Mouse (Mus musculus): ENCODE measurements around the gene Phxr2. TPM values are rescaled to one million over a fixed set of nuclear protein-coding genes. Genes with fewer than 3 reads are reported as not detected.

Gene Phxr2
- polyA plus RNA-seq, 1 experiment from 2014 or later = not detected

DNA sequence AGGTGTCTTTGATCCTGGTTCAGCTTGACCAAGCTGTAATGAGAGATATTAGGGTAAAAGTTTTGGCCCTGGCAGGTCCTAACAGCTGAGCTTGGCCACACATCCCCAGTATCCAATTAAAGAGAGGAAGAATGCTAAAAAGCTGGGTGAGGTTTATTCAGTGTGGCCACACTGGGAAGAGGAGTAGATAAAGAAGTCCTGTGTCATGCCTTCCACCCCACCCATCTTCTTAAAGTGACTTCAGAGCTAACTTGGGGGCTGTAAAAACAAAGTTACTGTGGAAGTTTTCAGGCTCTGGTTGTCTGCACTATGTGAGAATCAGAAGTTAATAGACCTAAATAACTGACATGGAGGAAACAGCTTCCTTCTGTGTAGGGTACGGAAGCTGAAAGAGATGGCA lies 25.5 kb upstream of the Phxr2 start:
- 97% methylated on average over 1 of the region's 1 CpGs for WGBS
- no peak for DNase-seq (ENCODE audit: low spot score)
- H3K9me3 ChIP-seq (replicated peaks; ENCODE audit: control insufficient read depth, low read length) = no peaks in the 10 kb centered on the region
- ATAC-seq (replicated peaks; ENCODE audit: insufficient number of reproducible peaks, low FRiP score, low TSS enrichment, low read depth) = no peak
- H3K27ac ChIP-seq (replicated peaks; ENCODE audit: low read depth, low read length) = no peak overlapping the region
- no peaks in the 10 kb centered on the region for H3K36me3 ChIP-seq (replicated peaks; ENCODE audit: control insufficient read depth, insufficient read depth, low read depth, low read length)
- H3K9ac ChIP-seq (replicated peaks; ENCODE audit: low read length) = no peak overlapping the region
- no peaks in the 10 kb centered on the region for H3K4me1 ChIP-seq (ENCODE audit: control insufficient read depth, insufficient read depth, low read length)
- H3K4me3 ChIP-seq (ENCODE audit: low read depth, low read length) = no peak overlapping the region
- H3K4me2 ChIP-seq (ENCODE audit: low read depth, low read length) = no peak overlapping the region
- H3K27me3 ChIP-seq (ENCODE audit: control insufficient read depth, insufficient read depth, low read length) = no peaks in the 10 kb centered on the region

DNA sequence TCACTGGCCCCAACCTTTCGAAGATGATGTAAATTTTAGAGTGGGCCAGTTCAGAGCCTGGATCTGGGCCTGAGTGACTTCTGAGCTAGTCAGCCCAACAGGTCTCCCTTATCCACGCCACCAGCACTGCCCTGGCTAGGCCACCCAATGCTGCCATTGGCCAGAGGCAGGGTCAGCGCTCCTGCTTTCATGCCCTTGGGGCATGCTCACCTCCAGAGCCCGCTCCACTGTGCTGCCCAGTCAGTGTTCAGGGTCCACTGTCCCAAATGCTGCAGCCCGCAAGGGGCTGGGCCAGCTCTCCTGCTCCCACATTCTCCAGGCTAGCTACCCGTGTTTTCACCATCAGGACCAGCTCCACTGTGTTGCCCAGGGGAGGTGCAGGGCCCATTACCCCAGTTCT lies 23.9 kb upstream of the Phxr2 start:
- DNase-seq (ENCODE audit: low spot score) (no peak), ATAC-seq (replicated peaks; ENCODE audit: insufficient number of reproducible peaks, low FRiP score, low TSS enrichment, low read depth) (no peak)
- H3K9me3 ChIP-seq (replicated peaks; ENCODE audit: control insufficient read depth, low read length) = no peaks in the 10 kb centered on the region
- H3K36me3 ChIP-seq (replicated peaks; ENCODE audit: control insufficient read depth, insufficient read depth, low read depth, low read length) = no peaks in the 10 kb centered on the region
- no peaks in the 10 kb centered on the region for H3K4me1 ChIP-seq (ENCODE audit: control insufficient read depth, insufficient read depth, low read length)
- 90% methylated on average over 6 of the region's 6 CpGs for WGBS
- H3K27me3 ChIP-seq (ENCODE audit: control insufficient read depth, insufficient read depth, low read length) = no peaks in the 10 kb centered on the region
- no peak overlapping the region for H3K4me2 ChIP-seq (ENCODE audit: low read depth, low read length)
- no peak overlapping the region for H3K27ac ChIP-seq (replicated peaks; ENCODE audit: low read depth, low read length)
- H3K9ac ChIP-seq (replicated peaks; ENCODE audit: low read length) = no peak overlapping the region
- no peak overlapping the region for H3K4me3 ChIP-seq (ENCODE audit: low read depth, low read length)

DNA sequence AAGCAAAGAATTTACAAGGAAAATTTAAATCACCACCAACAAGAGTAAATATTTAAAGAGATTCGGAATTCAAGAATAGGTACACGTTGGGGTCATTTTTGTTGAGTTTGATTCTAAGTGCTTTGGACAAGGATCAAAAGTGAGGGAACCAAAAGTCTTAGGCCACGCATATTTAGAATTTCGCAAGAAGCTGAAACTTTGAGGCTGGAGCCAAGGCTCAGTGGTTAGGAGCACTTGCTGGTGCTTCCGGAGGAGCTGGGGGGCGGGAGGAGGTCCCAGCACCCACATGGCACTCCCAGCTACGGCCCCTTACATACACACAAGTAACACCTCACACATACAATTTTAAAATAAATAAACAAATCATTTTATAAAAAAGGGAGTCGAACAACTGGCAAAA lies 20.5 kb upstream of the Phxr2 start:
- H3K4me3 ChIP-seq (ENCODE audit: low read depth, low read length) = no peak overlapping the region
- no peak overlapping the region for H3K9ac ChIP-seq (replicated peaks; ENCODE audit: low read length)
- H3K36me3 ChIP-seq (replicated peaks; ENCODE audit: control insufficient read depth, insufficient read depth, low read depth, low read length) = no peaks in the 10 kb centered on the region
- no peaks in the 10 kb centered on the region for H3K4me1 ChIP-seq (ENCODE audit: control insufficient read depth, insufficient read depth, low read length)
- H3K4me2 ChIP-seq (ENCODE audit: low read depth, low read length) = no peak overlapping the region
- 93% methylated on average over 8 of the region's 8 CpGs for WGBS
- DNase-seq (ENCODE audit: low spot score) = no peak
- H3K9me3 ChIP-seq (replicated peaks; ENCODE audit: control insufficient read depth, low read length) = no peaks in the 10 kb centered on the region
- H3K27me3 ChIP-seq (ENCODE audit: control insufficient read depth, insufficient read depth, low read length) = no peaks in the 10 kb centered on the region
- no peak for ATAC-seq (replicated peaks; ENCODE audit: insufficient number of reproducible peaks, low FRiP score, low TSS enrichment, low read depth)
- H3K27ac ChIP-seq (replicated peaks; ENCODE audit: low read depth, low read length) = no peak overlapping the region

DNA sequence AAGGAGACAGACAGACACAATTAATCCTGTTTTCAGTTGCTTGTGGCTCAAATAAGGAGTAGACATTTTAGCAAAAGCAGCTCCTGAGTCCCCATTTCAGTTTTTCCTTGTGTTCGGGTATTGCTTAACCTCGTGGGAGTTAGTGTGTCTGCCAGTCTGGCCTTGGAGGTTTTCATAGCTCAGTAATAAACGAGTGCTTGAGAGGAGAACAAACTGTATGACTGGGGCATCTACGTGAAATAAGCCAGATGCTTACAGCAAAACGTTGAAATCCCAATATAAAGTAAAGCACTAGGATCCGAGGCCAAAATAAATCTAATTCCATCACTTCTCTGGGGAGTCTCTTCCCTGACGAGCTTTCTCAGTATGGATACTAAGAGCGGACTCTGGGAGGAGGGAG lies 19.5 kb upstream of the Phxr2 start:
- no peaks in the 10 kb centered on the region for H3K9me3 ChIP-seq (replicated peaks; ENCODE audit: control insufficient read depth, low read length)
- no peak overlapping the region for H3K9ac ChIP-seq (replicated peaks; ENCODE audit: low read length)
- no peak overlapping the region for H3K4me3 ChIP-seq (ENCODE audit: low read depth, low read length)
- no peaks in the 10 kb centered on the region for H3K27me3 ChIP-seq (ENCODE audit: control insufficient read depth, insufficient read depth, low read length)
- H3K4me2 ChIP-seq (ENCODE audit: low read depth, low read length) = no peak overlapping the region
- WGBS = 80% methylated on average over 8 of the region's 8 CpGs
- H3K4me1 ChIP-seq (ENCODE audit: control insufficient read depth, insufficient read depth, low read length) = no peaks in the 10 kb centered on the region
- no peak for ATAC-seq (replicated peaks; ENCODE audit: insufficient number of reproducible peaks, low FRiP score, low TSS enrichment, low read depth)
- no peak for DNase-seq (ENCODE audit: low spot score)
- no peak overlapping the region for H3K27ac ChIP-seq (replicated peaks; ENCODE audit: low read depth, low read length)
- no peaks in the 10 kb centered on the region for H3K36me3 ChIP-seq (replicated peaks; ENCODE audit: control insufficient read depth, insufficient read depth, low read depth, low read length)

DNA sequence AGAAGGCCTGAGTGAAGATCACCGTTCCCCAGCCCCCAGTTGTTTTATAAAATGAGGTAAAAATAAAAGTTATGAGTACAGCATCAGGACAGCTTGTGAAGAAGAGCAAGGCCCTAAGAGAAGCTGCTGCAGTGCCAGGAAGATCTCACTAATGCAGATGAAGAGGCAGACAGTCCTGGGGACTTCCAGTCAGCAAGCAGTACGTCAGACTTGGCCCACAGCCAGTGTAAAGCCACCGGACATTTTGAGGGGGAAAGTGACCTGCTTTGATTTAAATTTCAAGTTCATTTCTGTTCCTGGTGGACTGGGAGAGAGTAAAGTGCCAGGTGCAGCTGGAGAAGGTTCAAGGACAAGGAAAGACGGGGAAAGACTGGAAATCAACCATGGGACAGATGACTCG lies 10.2 kb upstream of the Phxr2 start:
- Histone ChIP-seq H3K27ac (replicated peaks; ENCODE audit: low read depth, low read length) (no peak overlapping the region), H3K36me3 (replicated peaks; ENCODE audit: control insufficient read depth, insufficient read depth, low read depth, low read length) (no peaks in the 10 kb centered on the region), H3K4me1 (ENCODE audit: control insufficient read depth, insufficient read depth, low read length) (no peaks in the 10 kb centered on the region), H3K9me3 (replicated peaks; ENCODE audit: control insufficient read depth, low read length) (no peaks in the 10 kb centered on the region), H3K4me3 (ENCODE audit: low read depth, low read length) (no peak overlapping the region), H3K9ac (replicated peaks; ENCODE audit: low read length) (no peak overlapping the region), H3K4me2 (ENCODE audit: low read depth, low read length) (no peak overlapping the region), H3K27me3 (ENCODE audit: control insufficient read depth, insufficient read depth, low read length) (no peaks in the 10 kb centered on the region)
- no peak for ATAC-seq (replicated peaks; ENCODE audit: insufficient number of reproducible peaks, low FRiP score, low TSS enrichment, low read depth)
- no peak for DNase-seq (ENCODE audit: low spot score)
- WGBS = 89% methylated on average over 5 of the region's 5 CpGs

DNA sequence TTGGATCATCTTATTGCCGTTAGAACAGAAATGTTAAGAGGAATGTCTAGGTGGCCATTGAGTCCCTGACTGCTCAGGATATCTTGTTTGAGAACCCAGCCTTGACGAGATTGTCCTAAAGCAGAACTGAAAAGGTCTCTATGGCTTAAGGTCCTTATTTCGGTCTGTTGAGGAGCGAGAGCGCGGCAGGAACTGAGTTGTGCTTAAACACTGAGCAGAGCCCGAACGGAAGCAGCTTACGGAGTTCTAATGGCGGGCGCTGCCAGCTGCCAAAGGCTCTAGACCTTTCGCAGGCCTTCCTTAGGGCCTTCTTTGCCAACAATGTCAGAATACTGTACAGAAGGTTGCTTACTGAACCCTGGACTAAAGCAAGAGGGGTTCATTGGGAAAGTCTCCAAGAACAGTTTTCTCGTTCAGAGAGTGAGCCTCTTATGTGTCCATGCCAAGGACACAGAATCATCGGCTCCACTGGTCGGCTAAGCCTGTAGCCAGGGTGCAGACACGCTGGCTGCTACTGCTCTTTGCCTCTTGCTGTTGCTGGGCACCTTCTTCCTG lies 7.3 kb upstream of the Phxr2 start:
- Histone ChIP-seq H3K9me3 (replicated peaks; ENCODE audit: control insufficient read depth, low read length) (no peaks in the 10 kb centered on the region), H3K27ac (replicated peaks; ENCODE audit: low read depth, low read length) (no peak overlapping the region), H3K4me3 (ENCODE audit: low read depth, low read length) (no peak overlapping the region), H3K36me3 (replicated peaks; ENCODE audit: control insufficient read depth, insufficient read depth, low read depth, low read length) (no peaks in the 10 kb centered on the region; the same call in 1 of the 2 replicates), H3K9ac (replicated peaks; ENCODE audit: low read length) (no peak overlapping the region), H3K4me1 (ENCODE audit: control insufficient read depth, insufficient read depth, low read length) (no peaks in the 10 kb centered on the region), H3K27me3 (ENCODE audit: control insufficient read depth, insufficient read depth, low read length) (no peaks in the 10 kb centered on the region), H3K4me2 (ENCODE audit: low read depth, low read length) (no peak overlapping the region)
- WGBS = 95% methylated on average over 16 of the region's 16 CpGs
- no peak for ATAC-seq (replicated peaks; ENCODE audit: insufficient number of reproducible peaks, low FRiP score, low TSS enrichment, low read depth)
- no peak for DNase-seq (ENCODE audit: low spot score)

DNA sequence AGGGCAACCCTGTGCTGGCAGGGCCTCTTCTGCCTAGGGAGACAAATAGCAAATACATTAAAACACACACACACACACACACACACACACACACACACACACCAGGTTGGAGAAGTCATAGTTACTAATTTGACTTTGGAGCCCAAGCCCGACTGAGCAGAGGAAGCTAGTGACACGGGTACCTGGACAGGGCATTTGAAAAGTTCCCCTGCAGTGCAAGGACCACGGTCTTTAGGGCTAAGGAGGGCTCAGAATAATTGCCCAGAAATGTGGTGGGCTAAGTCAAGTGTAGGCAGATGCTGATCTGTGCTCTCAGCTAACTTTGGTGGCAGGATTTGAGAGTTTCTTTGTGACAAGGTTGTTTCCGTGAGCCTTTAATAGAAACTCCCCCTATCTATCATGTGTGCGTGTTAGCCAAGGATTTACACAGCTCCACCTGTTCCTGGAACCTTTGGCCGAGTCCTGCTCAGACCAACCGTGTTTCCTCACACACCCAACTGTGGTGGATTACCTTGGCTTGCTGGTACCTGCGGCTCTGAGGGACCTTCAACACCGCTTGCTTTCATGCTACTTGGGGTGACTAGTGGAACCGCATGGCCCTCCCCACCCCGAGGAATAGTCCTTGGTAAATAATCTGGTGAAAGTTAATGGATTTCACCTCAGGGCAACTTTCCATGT lies 6.6 kb upstream of the Phxr2 start:
- Histone ChIP-seq H3K4me1 (ENCODE audit: control insufficient read depth, insufficient read depth, low read length) (no peaks in the 10 kb centered on the region), H3K27me3 (ENCODE audit: control insufficient read depth, insufficient read depth, low read length) (no peaks in the 10 kb centered on the region), H3K9me3 (replicated peaks; ENCODE audit: control insufficient read depth, low read length) (no peaks in the 10 kb centered on the region), H3K4me2 (ENCODE audit: low read depth, low read length) (no peak overlapping the region), H3K4me3 (ENCODE audit: low read depth, low read length) (no peak overlapping the region), H3K27ac (replicated peaks; ENCODE audit: low read depth, low read length) (no peak overlapping the region), H3K9ac (replicated peaks; ENCODE audit: low read length) (no peak overlapping the region), H3K36me3 (replicated peaks; ENCODE audit: control insufficient read depth, insufficient read depth, low read depth, low read length) (no peaks in the 10 kb centered on the region; the same call in 1 of the 2 replicates)
- no peak for ATAC-seq (replicated peaks; ENCODE audit: insufficient number of reproducible peaks, low FRiP score, low TSS enrichment, low read depth)
- WGBS = 90% methylated on average over 11 of the region's 11 CpGs
- no peak for DNase-seq (ENCODE audit: low spot score)

DNA sequence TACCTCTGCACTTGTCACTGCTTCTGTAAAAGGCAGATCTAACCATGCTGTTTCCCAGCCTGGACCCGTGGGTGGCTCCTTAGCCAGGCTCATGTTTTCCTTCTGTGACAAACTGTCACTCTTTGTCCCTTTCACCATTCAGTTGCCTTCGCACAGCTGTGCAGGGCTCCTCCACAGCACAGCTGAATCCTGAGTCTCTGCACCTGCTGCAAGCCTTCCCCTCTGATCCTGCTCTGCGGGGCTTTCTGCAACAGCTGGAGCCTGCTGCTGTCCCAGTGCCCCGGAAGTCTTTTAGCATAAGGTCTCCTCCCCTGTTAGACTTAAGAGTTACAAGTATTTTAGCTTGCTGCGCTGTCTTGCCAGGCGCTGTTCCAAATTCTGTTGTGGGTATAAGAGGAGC lies 6.1 kb upstream of the Phxr2 start:
- no peak overlapping the region for H3K27ac ChIP-seq (replicated peaks; ENCODE audit: low read depth, low read length)
- H3K4me2 ChIP-seq (ENCODE audit: low read depth, low read length) = no peak overlapping the region
- no peaks in the 10 kb centered on the region for H3K9me3 ChIP-seq (replicated peaks; ENCODE audit: control insufficient read depth, low read length)
- H3K4me1 ChIP-seq (ENCODE audit: control insufficient read depth, insufficient read depth, low read length) = no peaks in the 10 kb centered on the region
- H3K36me3 ChIP-seq (replicated peaks; ENCODE audit: control insufficient read depth, insufficient read depth, low read depth, low read length) = no peaks in the 10 kb centered on the region; the same call in 1 of the 2 replicates
- DNase-seq (ENCODE audit: low spot score) (no peak), ATAC-seq (replicated peaks; ENCODE audit: insufficient number of reproducible peaks, low FRiP score, low TSS enrichment, low read depth) (no peak)
- no peaks in the 10 kb centered on the region for H3K27me3 ChIP-seq (ENCODE audit: control insufficient read depth, insufficient read depth, low read length)
- WGBS = 79% methylated on average over 6 of the region's 6 CpGs
- no peak overlapping the region for H3K9ac ChIP-seq (replicated peaks; ENCODE audit: low read length)
- no peak overlapping the region for H3K4me3 ChIP-seq (ENCODE audit: low read depth, low read length)

Measured in embryonic facial prominence, embryonic 11.5 days (tissue).